In genomic region chr9:40350640-40351039, GRCm38 (mm10) we compare ENCODE assay signal across 8 mouse cellular contexts.
A peak's percentile ranks its signal among the peaks of the same experiment; 100 is the strongest.
DNase-seq lines count a peak whose midpoint lies in the region; ATAC-seq and TF ChIP-seq lines count a peak whose summit lies in the region.

No protein-coding gene starts in this region.

- 15% methylated on average over 7 of the region's 7 CpGs for WGBS in kidney, postnatal 0 days

- intact Hi-C loops in gastrocnemius, adult 2 months (cut with DNase I): loop anchor here (5.0 kb wide), 1 partner anchor 37 kb away; no protein-coding TSS in a partner anchor

- no peaks in the 10 kb centered on the region for H3K9me3 ChIP-seq in kidney, postnatal 0 days (replicated peaks; ENCODE audit: low read length)

- no peaks in the 10 kb centered on the region for H3K36me3 ChIP-seq in kidney, postnatal 0 days (ENCODE audit: insufficient read depth, low read length)

- peak; percentile 63 for TF ChIP-seq CTCF in gastrocnemius, adult 2 months (IDR thresholded peaks at IDR 0.05)
- peak; percentile 80 for TF ChIP-seq CTCF in kidney, postnatal 0 days (IDR thresholded peaks at IDR 0.05; ENCODE audit: low read depth)

- DNase-seq in gastrocnemius, adult 2 months: no peak
- no peak for DNase-seq in gastrocnemius, postnatal 4 days (ENCODE audit: low spot score in 2 of 2)
- peak; percentile 45 for DNase-seq in thymus, postnatal 14 days
- no peak for DNase-seq in thymus, adult 18-20 months
- DNase-seq in cerebellum, postnatal 14 days: peak; percentile 82
- peak; percentile 75 for DNase-seq in kidney, postnatal 0 days (ENCODE audit: low spot score)
- no peak for DNase-seq in ovary, postnatal 10 days (ENCODE audit: low spot score)

- H3K4me1 ChIP-seq in kidney, postnatal 0 days (replicated peaks; ENCODE audit: insufficient read depth, low read length): no peaks in the 10 kb centered on the region; the same call in 1 of the 2 replicates

- H3K4me3 ChIP-seq in gastrocnemius, adult 2 months: no peak overlapping the region
- H3K4me3 ChIP-seq in kidney, postnatal 0 days (replicated peaks; ENCODE audit: low read depth, low read length): no peak overlapping the region

- 0 out of 2 replicates have a peak, but pooled peaks have one; percentile 27 for ATAC-seq in kidney, postnatal 0 days (replicated peaks; ENCODE audit: low FRiP score, low read depth)
- peak; percentile 67 for ATAC-seq in megakaryocyte, adult 5-6 weeks (ENCODE audit: poor library complexity, severe bottlenecking)

- no peak overlapping the region for H3K4me2 ChIP-seq in kidney, postnatal 0 days (ENCODE audit: low read length)

- no peak overlapping the region for H3K9ac ChIP-seq in kidney, postnatal 0 days (ENCODE audit: low read depth, low read length)

- H3K27ac ChIP-seq in gastrocnemius, adult 2 months: no peak overlapping the region
- no peak overlapping the region for H3K27ac ChIP-seq in kidney, postnatal 0 days

- H3K27me3 ChIP-seq in kidney, postnatal 0 days (ENCODE audit: insufficient read depth, low read length): no peaks in the 10 kb centered on the region

Comparison
In these comparisons a context has a peak if more than half of its experiments do, and no peak if none do; other contexts are left out.
1. DNase-seq: peak in thymus, postnatal 14 days (single experiment), cerebellum, postnatal 14 days (2 of 2) and kidney, postnatal 0 days (single experiment); none in gastrocnemius, adult 2 months (single experiment), gastrocnemius, postnatal 4 days (0 of 2), thymus, adult 18-20 months (0 of 2) and ovary, postnatal 10 days (single experiment).